In genomic region chr11:98769007-98769954, GRCm38 (mm10) we compare ENCODE assay signal across 9 mouse cellular contexts. TPM values are rescaled to one million over a fixed set of nuclear protein-coding genes. Genes with fewer than 3 reads are reported as not detected.
DNase-seq lines count a peak whose midpoint lies in the region; ATAC-seq and TF ChIP-seq lines count a peak whose summit lies in the region.
"Had no signal": no experiment of that assay in that cellular context is flagged by ENCODE, and none has a peak within 500 bp of the region (broad histone marks: within the 10 kb centered on the region; RNA-seq: fewer than 3 reads in every experiment).

No protein-coding gene starts in this region.

- peaks cover 74% of the 10 kb centered on the region for H3K36me3 ChIP-seq in megakaryocyte, embryonic 14.5 days (replicated peaks; ENCODE audit: low read length)
- H3K36me3 ChIP-seq in hindbrain, embryonic 15.5 days: peaks cover 30% of the 10 kb centered on the region
- H3K36me3 ChIP-seq in stomach, embryonic 16.5 days (ENCODE audit: control insufficient read depth, insufficient read depth, low read length): peaks cover 15% of the 10 kb centered on the region; the same call in 1 of the 2 replicates

- peaks cover 99% of the 10 kb centered on the region for H3K4me1 ChIP-seq in megakaryocyte, embryonic 14.5 days
- peaks cover 68% of the 10 kb centered on the region for H3K4me1 ChIP-seq in hindbrain, embryonic 15.5 days (replicated peaks)
- peaks cover 60% of the 10 kb centered on the region for H3K4me1 ChIP-seq in stomach, embryonic 16.5 days (ENCODE audit: control insufficient read depth, insufficient read depth, low read length)

- no peak overlapping the region for H3K9ac ChIP-seq in hindbrain, embryonic 15.5 days
- peak overlapping the region; percentile 67; the same call in 1 of the 2 replicates for H3K9ac ChIP-seq in stomach, embryonic 16.5 days (ENCODE audit: low read length)

- no peaks in the 10 kb centered on the region for H3K9me3 ChIP-seq in megakaryocyte, embryonic 14.5 days
- no peaks in the 10 kb centered on the region for H3K9me3 ChIP-seq in hindbrain, embryonic 15.5 days
- no peaks in the 10 kb centered on the region for H3K9me3 ChIP-seq in stomach, embryonic 16.5 days (replicated peaks; ENCODE audit: control insufficient read depth, low read length)

- H3K4me2 ChIP-seq in hindbrain, embryonic 15.5 days: no peak overlapping the region
- H3K4me2 ChIP-seq in stomach, embryonic 16.5 days (ENCODE audit: low read depth, low read length): 0 out of 2 replicates have a peak overlapping the region, but pooled peaks have one; percentile 51

- DNase-seq in gastrocnemius, adult 2 months: peak; percentile 46
- no peak for DNase-seq in gastrocnemius, postnatal 36 days
- no peak for DNase-seq in thymus, postnatal 25 days
- no peak for DNase-seq in embryo, embryonic 9.5 days (ENCODE audit: extremely low spot score)

- intact Hi-C loops in gastrocnemius, adult 2 months (cut with DNase I): loop anchor here (2.0 kb wide), 1 partner anchor 20 kb away; no protein-coding TSS in a partner anchor
- intact Hi-C loops in gastrocnemius, postnatal 36 days (cut with DNase I): loop anchor here (10.0 kb wide), 1 partner anchor 54 kb away; no protein-coding TSS in a partner anchor

- no peak for TF ChIP-seq CTCF in gastrocnemius, adult 2 months (IDR thresholded peaks at IDR 0.05)

- ATAC-seq in megakaryocyte, adult 5-6 weeks (ENCODE audit: poor library complexity, severe bottlenecking): no peak
- ATAC-seq in hindbrain, embryonic 15.5 days (ENCODE audit: low FRiP score, low read depth): no peak
- ATAC-seq in stomach, embryonic 16.5 days (ENCODE audit: insufficient read depth, low FRiP score): no peak

- H3K27me3 ChIP-seq in megakaryocyte, embryonic 14.5 days (replicated peaks): no peaks in the 10 kb centered on the region
- no peaks in the 10 kb centered on the region for H3K27me3 ChIP-seq in hindbrain, embryonic 15.5 days
- no peaks in the 10 kb centered on the region for H3K27me3 ChIP-seq in stomach, embryonic 16.5 days (ENCODE audit: control insufficient read depth, insufficient read depth, low read length)

- WGBS in hindbrain, embryonic 15.5 days: 87% methylated on average over 25 of the region's 25 CpGs
- 84% methylated on average over 25 of the region's 25 CpGs for WGBS in stomach, embryonic 16.5 days

- H3K27ac ChIP-seq in gastrocnemius, adult 2 months: peak overlapping the region; percentile 100
- H3K27ac ChIP-seq in hindbrain, embryonic 15.5 days (replicated peaks): peak overlapping the region; percentile 71
- peak overlapping the region; percentile 83; the same call in 1 of the 2 replicates for H3K27ac ChIP-seq in stomach, embryonic 16.5 days (ENCODE audit: low read length)
- H3K27ac ChIP-seq: macrophage had no signal

- H3K4me3 ChIP-seq in gastrocnemius, adult 2 months: peak overlapping the region; percentile 87
- peak overlapping the region; percentile 84 for H3K4me3 ChIP-seq in megakaryocyte, embryonic 14.5 days (replicated peaks)
- H3K4me3 ChIP-seq in hindbrain, embryonic 15.5 days: no peak overlapping the region
- no peak overlapping the region for H3K4me3 ChIP-seq in stomach, embryonic 16.5 days (replicated peaks; ENCODE audit: low read length)

RNA-seq across cellular contexts. Expression of gene Nr1d1, which starts 5.9 kb away (rescaled TPM):
- total RNA-seq in gastrocnemius, adult 2 months (2021): 100 to 1,000 TPM in 1 of 2 experiments, 10 to 100 TPM in 1; 56.3 to 152 TPM
- 100 to 1,000 TPM in 1 of 2 experiments, 10 to 100 TPM in 1; 86.6 to 139 TPM for total RNA-seq in gastrocnemius, postnatal 36 days (2021)
- 5.6 and 22.1 TPM in 2 replicates for polyA plus RNA-seq in megakaryocyte, embryonic 14.5 days (2012; ENCODE audit: insufficient read depth, low replicate concordance)
- total RNA-seq in megakaryocyte, adult 5-6 weeks (2015): 0.11 and 0.25 TPM in 2 replicates
- 0.12 and 0.37 TPM in 2 replicates for total RNA-seq in megakaryocyte, adult 5-6 weeks (2017)
- 3.9 and 4.3 TPM in 2 replicates for polyA plus RNA-seq in hindbrain, embryonic 15.5 days (2015; fragmentation: Nextera tagmentation; extraction: Ambion mirVana)
- 2.6 and 4.1 TPM in 2 replicates for polyA plus RNA-seq in stomach, embryonic 16.5 days (2015; fragmentation: Nextera tagmentation; extraction: Ambion mirVana)

RNA-seq across cellular contexts. Expression of gene Msl1, which starts 26.0 kb away (rescaled TPM):
- total RNA-seq in gastrocnemius, adult 2 months (2021): 10 to 100 TPM; 51.8 to 69.4 TPM
- 10 to 100 TPM; 49.0 to 51.4 TPM for total RNA-seq in gastrocnemius, postnatal 36 days (2021)
- polyA plus RNA-seq in megakaryocyte, embryonic 14.5 days (2012; ENCODE audit: insufficient read depth, low replicate concordance): 30.0 and 46.8 TPM in 2 replicates
- total RNA-seq in megakaryocyte, adult 5-6 weeks (2015): 73.7 and 74.9 TPM in 2 replicates
- 111 and 119 TPM in 2 replicates for total RNA-seq in megakaryocyte, adult 5-6 weeks (2017)
- 31.7 and 33.1 TPM in 2 replicates for polyA plus RNA-seq in hindbrain, embryonic 15.5 days (2015; fragmentation: Nextera tagmentation; extraction: Ambion mirVana)
- polyA plus RNA-seq in stomach, embryonic 16.5 days (2015; fragmentation: Nextera tagmentation; extraction: Ambion mirVana): 18.0 and 18.4 TPM in 2 replicates

RNA-seq across cellular contexts. Expression of gene Thra, which starts 28.8 kb away (rescaled TPM):
- total RNA-seq in gastrocnemius, adult 2 months (2021): 10 to 100 TPM; 78.8 to 96.8 TPM
- total RNA-seq in gastrocnemius, postnatal 36 days (2021): 10 to 100 TPM; 72.6 to 75.7 TPM
- 37.6 and 38.9 TPM in 2 replicates for polyA plus RNA-seq in megakaryocyte, embryonic 14.5 days (2012; ENCODE audit: insufficient read depth, low replicate concordance)
- total RNA-seq in megakaryocyte, adult 5-6 weeks (2015): 10.0 and 11.6 TPM in 2 replicates
- 8.0 and 9.0 TPM in 2 replicates for total RNA-seq in megakaryocyte, adult 5-6 weeks (2017)
- 136 and 138 TPM in 2 replicates for polyA plus RNA-seq in hindbrain, embryonic 15.5 days (2015; fragmentation: Nextera tagmentation; extraction: Ambion mirVana)
- 32.9 and 37.8 TPM in 2 replicates for polyA plus RNA-seq in stomach, embryonic 16.5 days (2015; fragmentation: Nextera tagmentation; extraction: Ambion mirVana)

RNA-seq across cellular contexts. Expression of gene Casc3, which starts 35.4 kb away (rescaled TPM):
- total RNA-seq in gastrocnemius, adult 2 months (2021): 10 to 100 TPM; 17.4 to 21.9 TPM
- total RNA-seq in gastrocnemius, postnatal 36 days (2021): 10 to 100 TPM; 14.2 to 21.4 TPM
- polyA plus RNA-seq in megakaryocyte, embryonic 14.5 days (2012; ENCODE audit: insufficient read depth, low replicate concordance): 10.6 and 13.2 TPM in 2 replicates
- 35.6 and 39.9 TPM in 2 replicates for total RNA-seq in megakaryocyte, adult 5-6 weeks (2015)
- total RNA-seq in megakaryocyte, adult 5-6 weeks (2017): 32.1 and 33.2 TPM in 2 replicates
- polyA plus RNA-seq in hindbrain, embryonic 15.5 days (2015; fragmentation: Nextera tagmentation; extraction: Ambion mirVana): 49.4 and 54.2 TPM in 2 replicates
- 25.1 and 26.3 TPM in 2 replicates for polyA plus RNA-seq in stomach, embryonic 16.5 days (2015; fragmentation: Nextera tagmentation; extraction: Ambion mirVana)

RNA-seq across cellular contexts. Expression of gene Med24, which starts 40.0 kb away (rescaled TPM):
- total RNA-seq in gastrocnemius, adult 2 months (2021): 10 to 100 TPM; 52.0 to 58.4 TPM
- total RNA-seq in gastrocnemius, postnatal 36 days (2021): 10 to 100 TPM; 41.4 to 41.9 TPM
- polyA plus RNA-seq in megakaryocyte, embryonic 14.5 days (2012; ENCODE audit: insufficient read depth, low replicate concordance): 40.2 and 55.7 TPM in 2 replicates
- 17.9 and 21.5 TPM in 2 replicates for total RNA-seq in megakaryocyte, adult 5-6 weeks (2015)
- total RNA-seq in megakaryocyte, adult 5-6 weeks (2017): 22.6 and 31.3 TPM in 2 replicates
- polyA plus RNA-seq in hindbrain, embryonic 15.5 days (2015; fragmentation: Nextera tagmentation; extraction: Ambion mirVana): 67.0 and 70.3 TPM in 2 replicates
- 42.2 and 44.2 TPM in 2 replicates for polyA plus RNA-seq in stomach, embryonic 16.5 days (2015; fragmentation: Nextera tagmentation; extraction: Ambion mirVana)

Comparison
In these comparisons a context has a peak if more than half of its experiments do, and no peak if none do; other contexts are left out.
1. H3K4me3 ChIP-seq: peak in gastrocnemius, adult 2 months (single experiment) and megakaryocyte, embryonic 14.5 days (single experiment); none in hindbrain, embryonic 15.5 days (single experiment) and stomach, embryonic 16.5 days (single experiment).
2. RNA of gene Nr1d1, which starts 5.9 kb away (total RNA-seq): 56.3 to 152 TPM in gastrocnemius, adult 2 months and 86.6 to 139 TPM in gastrocnemius, postnatal 36 days; 0.11 to 0.37 TPM in megakaryocyte, adult 5-6 weeks; every median in the first group is over 10 times any median in the second.
3. RNA of gene Thra, which starts 28.8 kb away (total RNA-seq): 78.8 to 96.8 TPM in gastrocnemius, adult 2 months and 72.6 to 75.7 TPM in gastrocnemius, postnatal 36 days; 8.0 to 11.6 TPM in megakaryocyte, adult 5-6 weeks; every median in the first group is over 4 times any median in the second.
4. Peak in every context shown above with its lines, with median percentiles within 50 percentile points of each other: H3K27ac ChIP-seq.